Mouse (Mus musculus): ENCODE measurements around the gene Rcor1.
"Not testable (repeated sequence)": the region's sequence is repeated elsewhere in the genome, so short reads cannot be mapped to it uniquely, and the experiment has no call there.

Gene Rcor1

GRCm38 (mm10) chr12:111021577-111021976 is 17.6 kb upstream of the Rcor1 start:
- no peak for DNase-seq

- no peak for DNase-seq
Measured at GRCm38 (mm10) chr12:111028176-111029167, 10.7 kb upstream of the Rcor1 start.

- no peak for DNase-seq
Measured at GRCm38 (mm10) chr12:111029291-111029890, 9.8 kb upstream of the Rcor1 start.

GRCm38 (mm10) chr12:111032839-111033238 is 6.3 kb upstream of the Rcor1 start:
- no peak for DNase-seq

- no peak for DNase-seq
Measured at GRCm38 (mm10) chr12:111035182-111035824, 3.8 kb upstream of the Rcor1 start.

- DNase-seq: no peak
Measured at GRCm38 (mm10) chr12:111036198-111036775, 2.9 kb upstream of the Rcor1 start.

- DNase-seq: peak; percentile 69
Measured at GRCm38 (mm10) chr12:111037241-111038180, 1.6 kb upstream of the Rcor1 start.

- DNase-seq: peak; percentile 46
Measured at GRCm38 (mm10) chr12:111038231-111038975, 748 bp upstream of the Rcor1 start.

GRCm38 (mm10) chr12:111039771-111040530 is 800 bp downstream of the Rcor1 start:
- peak; percentile 21 for DNase-seq

GRCm38 (mm10) chr12:111040531-111040860 is 1.3 kb downstream of the Rcor1 start:
- DNase-seq: no peak

GRCm38 (mm10) chr12:111041196-111041595 is 2.0 kb downstream of the Rcor1 start:
- peak; percentile 37 for DNase-seq

GRCm38 (mm10) chr12:111042365-111042764 is 3.2 kb downstream of the Rcor1 start:
- DNase-seq: no peak

- no peak for DNase-seq
Measured at GRCm38 (mm10) chr12:111044880-111045279, 5.7 kb downstream of the Rcor1 start.

- DNase-seq: no peak
Measured at GRCm38 (mm10) chr12:111046866-111047265, 7.7 kb downstream of the Rcor1 start.

- no peak for DNase-seq
Measured at GRCm38 (mm10) chr12:111048201-111048600, 9.1 kb downstream of the Rcor1 start.

GRCm38 (mm10) chr12:111050256-111050655 is 11.1 kb downstream of the Rcor1 start:
- DNase-seq: peak; percentile 69

GRCm38 (mm10) chr12:111063361-111063760 is 24.2 kb downstream of the Rcor1 start:
- no peak for DNase-seq

GRCm38 (mm10) chr12:111064220-111064619 is 25.1 kb downstream of the Rcor1 start:
- DNase-seq: no peak

GRCm38 (mm10) chr12:111065330-111065729 is 26.2 kb downstream of the Rcor1 start:
- no peak for DNase-seq

GRCm38 (mm10) chr12:111067816-111068215 is 28.7 kb downstream of the Rcor1 start:
- no peak for DNase-seq

- not testable (repeated sequence) for DNase-seq
Measured at GRCm38 (mm10) chr12:111069299-111069698, 30.1 kb downstream of the Rcor1 start.
